Mouse (Mus musculus) heart, adult 2 months (tissue): Measurements from ENCODE around the gene Rhobtb1.

ENCODE experiments used
- CTCF ChIP-seq: fragments of 200-600 bp; IDR thresholded peaks from 2 replicates; pipeline ENCODE4 v1.8.1; 2022; ENCODE audit warnings: antibody characterized with exemption, mild to moderate bottlenecking, moderate library complexity
- EP300 ChIP-seq: fragments of 200-500 bp; IDR thresholded peaks from 2 replicates; pipeline ENCODE4 v1.6.1; 2011; ENCODE audit warnings: low read depth, low read length, control low read depth; ENCODE audit not compliant: insufficient read depth
- POLR2A ChIP-seq: fragments of 200-500 bp; IDR thresholded peaks from 2 replicates; pipeline ENCODE4 v1.6.1; 2011; ENCODE audit warnings: mild to moderate bottlenecking, low read depth, low read length, control low read depth; ENCODE audit not compliant: insufficient read depth

DNA sequence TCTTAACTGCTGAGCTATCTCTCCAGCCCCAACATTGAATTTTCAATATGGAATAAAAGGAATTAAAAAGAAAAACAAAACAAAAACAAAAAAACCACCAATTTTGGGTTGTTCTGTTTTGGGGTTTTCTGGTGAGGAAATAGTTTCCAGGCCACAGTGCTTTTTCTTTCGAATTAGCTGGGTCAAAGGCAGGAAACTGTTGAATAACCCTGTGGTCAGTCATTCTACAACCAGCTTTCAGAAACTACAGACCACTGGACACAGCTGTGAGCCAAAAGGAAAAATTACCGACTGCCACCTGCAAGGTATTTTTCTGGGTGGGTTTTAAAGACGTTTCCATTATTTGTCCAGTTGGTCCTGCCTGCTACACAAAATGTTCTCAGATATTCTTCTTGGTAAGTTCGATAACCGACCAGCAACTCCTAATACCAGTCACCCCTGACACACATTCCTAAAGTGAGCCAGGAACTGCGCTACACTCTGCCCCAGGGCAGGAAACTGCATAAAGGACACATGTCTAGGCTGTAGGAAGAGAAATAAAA is 106.4 kb downstream of the Rhobtb1 start:
- TF ChIP-seq EP300 (no peak), CTCF (no peak), POLR2A (no peak)
